Mouse (Mus musculus): ENCODE results near the gene Fam83d.

Gene Fam83d

DNA sequence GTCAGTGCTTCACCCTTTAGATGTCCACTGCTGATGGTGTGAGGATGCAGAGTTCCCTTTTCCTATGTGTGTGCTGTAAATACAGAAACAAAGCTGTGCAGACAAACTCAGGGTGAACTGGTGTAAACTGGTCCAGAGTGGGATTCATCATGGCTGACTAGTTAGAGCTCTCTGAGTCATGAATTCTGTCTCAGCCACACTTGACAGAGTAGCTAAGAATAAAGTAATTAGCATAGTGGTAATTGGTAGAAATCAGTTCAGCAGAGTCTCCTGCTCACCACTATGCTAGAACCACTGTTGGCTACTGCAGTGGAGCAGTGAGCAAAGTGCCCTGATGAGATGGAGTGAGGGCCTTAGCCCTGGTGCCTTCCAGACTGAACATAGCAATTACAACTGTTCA, 47.8 kb downstream of the Fam83d start:
- no peak for DNase-seq (ENCODE audit: low spot score in 2 of 2)

DNA sequence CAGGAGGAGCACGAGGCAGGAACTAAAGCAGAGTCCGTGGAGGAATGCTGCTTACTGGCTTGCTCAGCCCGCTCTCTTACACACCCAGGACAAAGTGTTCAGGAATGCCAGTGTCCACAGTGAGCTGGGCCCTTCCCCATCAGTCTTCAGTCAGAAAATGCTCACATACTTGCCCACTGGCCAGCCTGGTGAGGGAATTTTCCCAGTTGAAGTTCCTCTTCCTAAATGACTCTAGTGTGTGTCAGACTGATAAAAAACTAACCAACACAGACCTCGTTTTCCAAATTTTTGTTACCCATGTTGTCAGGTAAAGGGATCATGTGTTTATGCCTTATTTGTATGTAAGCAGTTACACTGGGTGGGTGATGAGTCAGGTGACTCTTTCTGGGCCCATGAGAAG, 48.3 kb downstream of the Fam83d start:
- DNase-seq (ENCODE audit: low spot score in 2 of 2), result no peak

DNA sequence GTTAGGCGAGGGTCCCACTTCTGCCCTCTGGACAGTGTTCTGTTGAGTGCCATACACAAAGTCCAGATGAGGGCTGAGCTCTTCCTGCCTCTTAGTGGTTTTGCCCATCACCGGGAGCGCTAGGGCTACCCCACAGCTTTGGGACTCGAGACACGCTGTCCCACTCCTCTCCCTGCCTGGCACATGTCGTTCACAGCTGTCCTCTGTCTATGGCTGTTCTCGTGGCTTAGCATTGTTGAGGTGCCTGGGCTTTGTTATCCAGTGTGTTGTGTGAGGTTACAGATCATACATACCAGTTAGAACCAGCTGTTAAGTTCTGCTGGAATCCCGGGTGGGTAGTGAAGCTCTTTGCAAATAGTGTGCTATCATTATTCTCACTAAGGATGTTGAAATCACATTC, 49.8 kb downstream of the Fam83d start:
- DNase-seq (ENCODE audit: low spot score in 2 of 2), result no peak

DNA sequence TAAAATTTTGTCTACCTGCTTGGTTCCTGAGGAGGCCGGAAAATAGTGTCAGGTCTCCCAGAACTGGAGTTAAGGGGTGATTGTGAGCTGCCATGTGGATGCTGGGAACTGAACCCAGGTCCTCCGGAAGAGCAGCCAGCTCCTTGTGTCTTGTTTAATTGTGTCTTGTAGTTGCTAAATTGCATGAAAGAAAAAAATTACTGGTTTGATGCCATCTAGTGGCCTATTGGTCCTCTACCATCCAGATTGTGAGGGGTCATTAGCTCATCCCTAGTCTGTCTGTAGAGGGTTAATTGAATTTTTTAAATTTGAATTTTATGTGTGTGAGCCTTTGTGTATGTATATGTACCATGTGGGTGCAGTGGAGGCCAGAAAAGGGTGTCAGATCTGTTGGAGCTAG, 60.2 kb downstream of the Fam83d start:
- no peak for DNase-seq (ENCODE audit: low spot score in 2 of 2)

DNA sequence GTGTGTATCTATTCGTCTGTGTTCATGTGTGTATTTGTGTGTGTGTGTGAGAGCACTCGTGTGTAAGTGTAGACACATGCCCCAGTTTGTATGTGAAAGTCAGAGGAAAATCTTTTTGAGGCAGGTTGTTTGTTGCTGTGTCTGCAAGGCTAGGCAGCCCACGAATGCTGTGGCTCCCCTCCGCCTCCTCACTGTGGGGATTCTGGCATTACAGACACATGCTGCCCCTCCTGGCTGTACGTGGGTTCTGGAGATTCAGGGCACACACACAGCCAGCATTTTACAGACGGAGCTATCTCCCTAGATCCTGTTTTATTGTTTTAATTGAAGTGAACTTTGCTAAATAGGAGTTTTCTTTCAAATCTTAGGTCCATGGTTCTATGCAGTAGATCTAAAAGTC, 61.9 kb downstream of the Fam83d start:
- no peak for DNase-seq (ENCODE audit: low spot score in 2 of 2)

DNA sequence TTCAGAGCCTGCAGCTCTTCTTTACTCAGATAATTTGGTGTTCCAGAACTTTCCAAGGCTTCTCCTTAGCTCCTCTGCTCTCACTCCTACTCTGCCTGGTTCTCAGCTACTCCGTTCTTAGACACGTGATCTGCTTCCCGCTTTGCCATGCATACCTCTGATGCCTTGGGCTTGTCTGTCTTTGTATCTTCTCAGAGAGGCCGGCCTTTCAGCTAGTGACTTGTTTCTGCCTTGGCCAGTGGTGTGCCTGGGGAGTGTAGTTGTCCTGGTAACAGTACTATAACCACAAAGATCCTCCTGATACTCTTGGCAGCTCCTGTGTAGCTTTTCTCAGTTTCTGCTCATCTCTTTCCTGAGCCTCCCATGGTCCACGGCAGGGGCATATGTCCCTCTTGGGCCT, 65.3 kb downstream of the Fam83d start:
- DNase-seq (ENCODE audit: low spot score in 2 of 2), result peak in 1 of 2 experiments; percentile 14

DNA sequence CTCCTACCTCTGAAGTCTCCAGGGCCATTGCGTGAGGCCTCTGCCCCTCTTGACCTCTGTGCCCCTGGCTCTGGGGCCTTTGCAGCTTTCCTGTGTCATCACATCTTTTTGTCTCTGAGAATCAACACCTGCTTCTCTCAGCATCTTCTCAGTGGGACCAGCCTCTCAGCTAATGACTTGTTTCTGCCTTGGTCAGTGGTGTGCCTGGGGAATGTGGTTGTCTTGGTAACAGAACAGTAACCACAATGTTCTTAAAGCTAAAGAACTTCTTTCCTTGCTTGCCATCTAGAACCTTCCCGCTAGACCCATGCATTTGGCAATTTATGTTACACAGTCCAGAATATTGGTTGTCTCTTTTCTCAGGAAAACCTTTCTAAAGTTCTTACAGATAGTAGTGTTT, 65.8 kb downstream of the Fam83d start:
- no peak for DNase-seq (ENCODE audit: low spot score in 2 of 2)
